Mouse (Mus musculus) urinary bladder, adult 18-20 months (tissue): ENCODE measurements around the gene Ier2.

Experiments
- DNase-seq, 2 experiments: peaks; one replicate each; pipeline ENCODE4 v3.0.0; 2022; ENCODE audit warnings: low spot score in 2 of 2, mixed read lengths in 2 of 2

Gene Ier2

GRCm38 (mm10) chr8:84662581-84663065 lies at the start of gene Ier2:
TSS of gene Ier2 (minus strand) at chr8:84662852.
- DNase-seq, result peak; percentile 93 to 95

DNA sequence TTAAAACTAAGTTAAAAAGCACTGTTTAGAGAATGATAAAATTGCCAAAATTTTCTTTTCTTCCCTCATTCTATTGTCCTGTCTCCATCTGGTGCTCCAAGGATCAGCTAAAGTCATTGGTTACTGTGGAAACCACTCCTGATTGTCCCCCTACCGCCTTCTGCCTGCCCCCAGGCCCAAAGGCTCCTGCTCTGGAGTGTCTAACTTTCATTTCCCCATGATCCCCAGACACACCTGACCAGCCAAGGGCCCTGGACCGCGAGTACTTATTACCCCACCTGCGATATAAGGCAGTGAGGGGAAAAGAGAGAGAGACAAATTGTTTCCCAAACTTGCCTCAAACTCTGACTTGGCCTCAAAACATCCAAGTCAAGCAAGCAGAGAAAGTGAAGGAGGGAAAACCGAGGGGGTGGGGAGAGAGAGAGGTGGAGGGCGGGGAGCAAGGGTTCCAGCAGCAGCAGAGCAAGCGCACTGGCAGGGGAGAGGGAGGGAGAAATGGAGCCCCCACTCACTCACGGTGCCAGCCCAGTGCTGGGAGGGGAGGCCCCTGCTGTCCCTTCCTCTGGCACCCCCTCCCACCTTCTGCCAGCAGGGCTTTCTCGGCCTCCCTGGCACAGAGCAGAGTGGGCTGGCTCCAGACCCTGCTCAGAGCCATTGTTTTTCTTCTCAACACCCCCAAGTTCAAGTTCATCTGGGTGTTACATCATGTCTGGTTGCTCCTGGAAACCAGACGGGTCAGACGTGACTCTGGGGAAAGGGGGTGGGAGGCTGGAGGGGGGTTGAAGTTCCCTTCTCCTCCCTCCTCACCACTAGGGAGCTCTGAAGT lies 49.5 kb upstream of the Ier2 start:
- DNase-seq, result no peak

GRCm38 (mm10) chr8:84711312-84711711 lies 48.7 kb upstream of the Ier2 start:
- no peak for DNase-seq

- DNase-seq, result no peak
Observed at GRCm38 (mm10) chr8:84709931-84710330, 47.3 kb upstream of the Ier2 start.

GRCm38 (mm10) chr8:84708774-84709475 lies 46.3 kb upstream of the Ier2 start:
- DNase-seq, result peak; percentile 70 to 77

DNA sequence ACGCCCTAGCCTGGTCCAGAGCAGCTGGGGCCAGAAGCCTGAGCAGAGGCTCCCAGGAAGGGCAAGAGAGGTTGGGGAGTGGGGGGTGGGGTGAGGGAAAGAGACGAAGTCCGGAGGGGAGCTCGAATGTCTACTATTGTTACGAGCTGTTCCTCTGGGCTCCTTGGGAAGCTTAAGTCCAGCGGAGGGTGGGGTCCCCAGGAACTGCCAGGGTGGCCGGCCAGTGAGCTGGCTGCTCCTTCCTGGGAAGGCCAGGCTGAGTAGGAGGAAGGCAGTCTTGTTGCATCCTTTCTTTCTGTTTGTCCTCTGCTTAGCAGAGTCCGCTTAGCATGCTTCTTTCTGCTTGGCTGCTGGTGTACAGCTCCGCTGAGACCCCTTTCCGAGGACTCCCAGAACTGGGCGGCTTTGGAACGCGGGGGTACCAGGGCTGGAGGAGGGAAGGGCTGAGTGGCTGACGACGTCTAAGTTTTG lies 45.5 kb upstream of the Ier2 start:
- no peak for DNase-seq

DNA sequence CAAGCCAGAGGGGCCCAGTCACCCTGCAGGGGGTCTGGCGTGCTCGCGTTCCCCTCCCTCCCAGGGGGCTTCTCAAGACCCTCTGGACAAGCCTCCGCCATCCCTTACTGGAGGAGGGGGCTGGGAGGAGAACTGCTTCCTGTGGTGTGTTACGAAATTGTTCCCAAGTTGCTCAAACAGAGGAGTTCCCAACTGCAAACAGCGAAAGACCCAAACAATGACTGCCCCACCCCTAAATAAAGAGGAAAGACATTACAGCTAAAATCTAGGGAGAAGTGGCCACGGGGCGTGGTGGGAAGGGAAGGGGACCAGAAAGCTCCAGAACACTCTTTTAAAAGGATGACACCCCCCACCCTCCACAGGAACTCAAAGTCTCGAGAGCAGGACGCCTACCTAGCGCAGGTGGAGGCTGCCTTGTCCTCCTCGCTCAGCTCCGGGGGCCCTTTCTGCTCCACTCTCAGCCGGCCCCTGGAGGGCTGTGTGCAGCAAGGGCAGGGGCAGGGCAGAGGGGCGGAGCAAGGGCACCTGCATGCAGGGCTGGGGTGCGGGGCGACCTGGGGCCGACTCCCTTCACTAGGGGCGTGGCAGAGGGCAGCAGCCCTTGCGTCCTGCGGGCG lies 44.7 kb upstream of the Ier2 start:
- peak; percentile 73 to 76 for DNase-seq

DNA sequence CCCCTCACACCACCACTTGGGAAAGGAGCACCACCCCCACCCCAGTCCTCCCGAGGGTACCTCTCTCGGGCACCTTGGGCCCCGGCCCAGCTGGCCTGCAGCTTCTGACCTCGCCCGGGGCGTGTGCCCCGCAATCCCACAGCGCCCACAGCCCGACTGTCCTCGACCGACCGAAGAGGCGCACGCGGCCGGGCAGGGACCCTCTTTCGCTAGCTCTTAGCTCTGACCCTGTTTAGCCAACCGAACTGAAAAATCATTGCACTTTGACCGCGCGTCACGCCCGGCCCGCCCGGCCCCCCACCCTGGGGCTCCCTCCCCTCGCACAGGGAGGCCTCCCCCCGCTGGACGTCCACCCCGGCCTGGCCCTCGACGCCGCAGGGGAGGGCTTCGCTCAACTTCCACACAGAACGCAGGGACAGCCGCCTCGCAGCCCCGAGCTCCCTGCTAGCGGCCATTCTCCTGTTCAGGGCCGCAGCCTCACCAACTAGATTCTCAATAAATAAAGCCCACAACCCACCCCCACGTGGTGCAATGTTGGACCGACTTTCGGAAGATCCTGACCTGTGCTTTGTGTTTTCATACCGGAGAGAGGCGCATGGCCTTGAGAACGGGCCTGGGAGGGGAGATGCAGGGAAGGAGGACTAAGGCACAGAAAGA lies 44.1 kb upstream of the Ier2 start:
- DNase-seq, result no peak

- DNase-seq, result no peak
Observed at GRCm38 (mm10) chr8:84705960-84706359, 43.3 kb upstream of the Ier2 start.

GRCm38 (mm10) chr8:84704867-84705831 lies 42.5 kb upstream of the Ier2 start:
- no peak for DNase-seq

GRCm38 (mm10) chr8:84704356-84704755 lies 41.7 kb upstream of the Ier2 start:
- no peak for DNase-seq

GRCm38 (mm10) chr8:84703466-84704249 lies 41.0 kb upstream of the Ier2 start:
- no peak for DNase-seq

GRCm38 (mm10) chr8:84702963-84703465 lies 40.4 kb upstream of the Ier2 start:
- DNase-seq, result no peak

DNA sequence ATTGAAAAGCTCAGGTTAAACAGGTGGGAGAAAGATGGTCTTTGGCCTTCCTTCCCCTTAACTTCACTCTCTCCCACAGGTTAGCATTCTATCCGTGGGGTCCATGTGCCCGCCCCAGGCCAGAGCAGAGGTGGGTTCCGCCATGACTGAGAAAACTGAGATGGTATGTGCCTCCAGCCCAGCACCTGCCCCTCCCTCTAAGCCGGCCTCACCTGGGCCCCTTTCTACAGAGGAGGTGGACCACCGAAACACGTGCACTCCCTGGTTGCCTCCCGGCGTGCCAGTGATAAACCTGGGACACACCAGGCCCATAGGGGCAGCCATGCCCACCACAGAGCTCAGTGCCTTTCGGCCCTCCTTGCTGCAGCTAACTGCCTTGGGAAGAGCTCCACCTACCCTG lies 39.9 kb upstream of the Ier2 start:
- no peak for DNase-seq

GRCm38 (mm10) chr8:84700941-84701911 lies 38.6 kb upstream of the Ier2 start, which contains the start of gene Lyl1:
TSS of gene Lyl1 (plus strand) at chr8:84701457.
- no peak for DNase-seq

DNA sequence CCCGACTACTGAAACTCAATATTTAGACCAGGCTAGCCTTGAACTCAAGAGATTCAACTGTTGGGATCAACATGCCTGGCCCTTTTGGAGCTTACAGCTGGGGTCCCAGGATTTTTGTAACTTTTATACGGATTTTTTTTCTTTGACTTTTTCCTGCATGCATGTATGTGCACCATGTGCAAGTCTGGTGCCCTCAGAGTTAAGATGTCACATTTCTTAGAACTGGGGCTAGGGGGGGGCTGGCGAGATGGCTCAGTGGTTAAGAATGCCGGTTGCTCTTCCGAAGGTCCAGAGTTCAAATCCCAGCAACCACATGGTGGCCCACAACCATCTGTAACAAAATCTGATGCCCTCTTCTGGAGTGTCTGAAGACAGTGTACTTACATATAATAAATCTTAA lies 37.9 kb upstream of the Ier2 start:
- no peak for DNase-seq

GRCm38 (mm10) chr8:84699861-84700322 lies 37.2 kb upstream of the Ier2 start:
- DNase-seq, result no peak

GRCm38 (mm10) chr8:84698929-84699401 lies 36.3 kb upstream of the Ier2 start:
- peak in 1 of 2 experiments; percentile 56 for DNase-seq
